Mouse (Mus musculus) liver, embryonic 11.5 days (tissue): Measurements from ENCODE around the gene Pcsk1n. TPM values are rescaled to one million over a fixed set of nuclear protein-coding genes. Genes with fewer than 3 reads are reported as not detected.

Source experiments
- ATAC-seq: fragments of 200-750 bp; cut with Nextera tagmentation; replicated peaks from 2 replicates; pipeline ENCODE4 v1.8.0; 2017; ENCODE audit warnings: moderate number of reproducible peaks, mild to moderate bottlenecking, moderate TSS enrichment, moderate library complexity; ENCODE audit not compliant: low FRiP score
- DNase-seq: peaks from one replicate; pipeline ENCODE4 v3.0.0-alpha.2; 2017; ENCODE audit warnings: low spot score
- H3K27ac ChIP-seq: fragments of 300-500 bp; sonication (generic); 2 replicates; pipeline ENCODE4 v1.5.1; 2014; ENCODE audit warnings: mild to moderate bottlenecking, low read depth, low read length, control low read depth
- H3K27me3 ChIP-seq: fragments of 300-500 bp; sonication (generic); replicated peaks from 2 replicates; pipeline ENCODE4 v1.6.1; 2014; ENCODE audit warnings: low read length, mixed read lengths; ENCODE audit not compliant: control insufficient read depth, insufficient read depth
- H3K36me3 ChIP-seq: fragments of 300-500 bp; sonication (generic); 2 replicates; pipeline ENCODE4 v1.6.1; 2014; ENCODE audit warnings: mild to moderate bottlenecking, low read length, moderate library complexity, mixed read lengths; ENCODE audit not compliant: control insufficient read depth, insufficient read depth
- H3K4me1 ChIP-seq: fragments of 300-500 bp; sonication (generic); replicated peaks from 2 replicates; pipeline ENCODE4 v1.6.1; 2014; ENCODE audit warnings: low read length, mixed read lengths; ENCODE audit not compliant: control insufficient read depth, insufficient read depth
- H3K4me2 ChIP-seq: fragments of 300-500 bp; sonication (generic); 2 replicates; pipeline ENCODE4 v1.6.1; 2014; ENCODE audit warnings: mild to moderate bottlenecking, control low read depth, moderate library complexity
- H3K4me3 ChIP-seq: fragments of 300-500 bp; sonication (generic); 2 replicates; pipeline ENCODE4 v1.5.1; 2014; ENCODE audit warnings: low read depth, low read length, control low read depth
- H3K9ac ChIP-seq: fragments of 300-500 bp; sonication (generic); 2 replicates; pipeline ENCODE4 v1.6.1; 2014; ENCODE audit warnings: low read depth, low read length, control low read depth
- H3K9me3 ChIP-seq: fragments of 300-500 bp; sonication (generic); 2 replicates; pipeline ENCODE4 v1.6.1; 2016; ENCODE audit warnings: low read length, inconsistent platforms, mixed read lengths; ENCODE audit not compliant: control insufficient read depth
- WGBS: fragments of 180-500 bp; shearing (Covaris S2); extraction: QIAGEN DNeasy Blood & Tissue Kit; methylation state at CpG from one replicate; pipeline ENCODE4 v1.1.7; 2014; 5-methylcytosine and 5-hydroxymethylcytosine counted together
- polyA plus RNA-seq: library from polyadenylated mRNA; unstranded; fragments of >200 nt; fragmentation: Nextera tagmentation; extraction: Ambion mirVana; gene quantifications from 2 replicates; pipeline ENCODE4 v1.2.1, GENCODE M21; 2014

Pcsk1n gene
- 0.56 and 0.67 TPM in 2 replicates for polyA plus RNA-seq

GRCm38 (mm10) chrX:7919601-7920383, at the start of gene Pcsk1n:
TSS of gene Pcsk1n (plus strand) at chrX:7919822.
- 11% methylated on average over 36 of the region's 40 CpGs for WGBS
- no peaks in the 10 kb centered on the region for H3K9me3 ChIP-seq
- H3K4me3 ChIP-seq, result no peak within 1 kb of the TSS
- no peak for ATAC-seq
- H3K4me1 ChIP-seq, result no peaks in the 10 kb centered on the region
- H3K27me3 ChIP-seq, result peaks cover 62% of the 10 kb centered on the region
- H3K36me3 ChIP-seq, result no peaks in the 10 kb centered on the region
- no peak within 1 kb of the TSS for H3K9ac ChIP-seq
- H3K4me2 ChIP-seq, result peak within 1 kb of the TSS; percentile 40
- no peak within 1 kb of the TSS for H3K27ac ChIP-seq
- DNase-seq, result no peak

GRCm38 (mm10) chrX:7869826-7870225, 49.8 kb upstream of the Pcsk1n start:
- DNase-seq (no peak), ATAC-seq (no peak)
- Histone ChIP-seq H3K27ac (no peak overlapping the region), H3K4me3 (no peak overlapping the region), H3K9me3 (no peaks in the 10 kb centered on the region), H3K4me2 (no peak overlapping the region), H3K27me3 (no peaks in the 10 kb centered on the region), H3K9ac (no peak overlapping the region), H3K4me1 (no peaks in the 10 kb centered on the region), H3K36me3 (peaks cover 5% of the 10 kb centered on the region; the same call in 1 of the 2 replicates)
- 55% methylated on average over 3 of the region's 3 CpGs for WGBS

GRCm38 (mm10) chrX:7878007-7878419, 41.6 kb upstream of the Pcsk1n start, which contains the start of gene Pim2:
TSS of gene Pim2 (plus strand) at chrX:7878262.
- Histone ChIP-seq H3K27ac (no peak within 1 kb of the TSS), H3K4me1 (peaks cover 3% of the 10 kb centered on the region; the same call in 1 of the 2 replicates), H3K27me3 (no peaks in the 10 kb centered on the region), H3K36me3 (peaks cover 3% of the 10 kb centered on the region; the same call in 1 of the 2 replicates), H3K9me3 (no peaks in the 10 kb centered on the region), H3K4me3 (peak within 1 kb of the TSS; percentile 58), H3K9ac (peak within 1 kb of the TSS; percentile 53; the same call in 1 of the 2 replicates), H3K4me2 (peak within 1 kb of the TSS; percentile 96)
- peak; percentile 96 for ATAC-seq
- 8% methylated on average over 37 of the region's 38 CpGs for whole genome bisulfite sequencing
- DNase-seq, result peak; percentile 65

GRCm38 (mm10) chrX:7878495-7878894, 41.1 kb upstream of the Pcsk1n start:
- H3K27ac ChIP-seq, result no peak overlapping the region
- DNase-seq, result no peak
- ATAC-seq, result 0 out of 2 replicates have a peak, but pooled peaks have one; percentile 10
- H3K27me3 ChIP-seq, result no peaks in the 10 kb centered on the region
- peaks cover 3% of the 10 kb centered on the region; the same call in 1 of the 2 replicates for H3K4me1 ChIP-seq
- H3K9ac ChIP-seq, result peak overlapping the region; percentile 53; the same call in 1 of the 2 replicates
- peak overlapping the region; percentile 96 for H3K4me2 ChIP-seq
- H3K36me3 ChIP-seq, result peaks cover 3% of the 10 kb centered on the region; the same call in 1 of the 2 replicates
- no peaks in the 10 kb centered on the region for H3K9me3 ChIP-seq
- H3K4me3 ChIP-seq, result peak overlapping the region; percentile 58
- 17% methylated on average over 21 of the region's 21 CpGs for WGBS

- H3K9ac ChIP-seq, result no peak overlapping the region
- H3K4me3 ChIP-seq, result peak overlapping the region; percentile 12; the same call in 1 of the 2 replicates
- ATAC-seq (no peak; the same call in 1 of the 2 replicates), DNase-seq (peak; percentile 52)
- no peak overlapping the region for H3K27ac ChIP-seq
- no peaks in the 10 kb centered on the region; the same call in 1 of the 2 replicates for H3K36me3 ChIP-seq
- peaks cover 3% of the 10 kb centered on the region; the same call in 1 of the 2 replicates for H3K4me1 ChIP-seq
- H3K27me3 ChIP-seq, result no peaks in the 10 kb centered on the region
- WGBS, result 9% methylated on average over 11 of the region's 11 CpGs
- H3K4me2 ChIP-seq, result peak overlapping the region; percentile 96
- no peaks in the 10 kb centered on the region for H3K9me3 ChIP-seq
Measured at GRCm38 (mm10) chrX:7879819-7880218, 39.8 kb upstream of the Pcsk1n start.

- WGBS, result 5% methylated on average over 47 of the region's 49 CpGs
- H3K4me2 ChIP-seq, result peak within 1 kb of the TSS; percentile 76
- no peaks in the 10 kb centered on the region for H3K27me3 ChIP-seq
- H3K4me1 ChIP-seq, result no peaks in the 10 kb centered on the region
- peak; percentile 93 for ATAC-seq
- no peaks in the 10 kb centered on the region for H3K9me3 ChIP-seq
- H3K4me3 ChIP-seq, result peak within 1 kb of the TSS; percentile 60
- peak within 1 kb of the TSS; percentile 58; the same call in 1 of the 2 replicates for H3K27ac ChIP-seq
- peak; percentile 75 for DNase-seq
- peak within 1 kb of the TSS; percentile 53 for H3K9ac ChIP-seq
- H3K36me3 ChIP-seq, result no peaks in the 10 kb centered on the region
Measured at GRCm38 (mm10) chrX:7883841-7884567, 35.6 kb upstream of the Pcsk1n start, which contains the start of gene Slc35a2. TSS of gene Slc35a2 (plus strand) at chrX:7884028.

GRCm38 (mm10) chrX:7898211-7898610, 21.4 kb upstream of the Pcsk1n start:
- H3K9ac ChIP-seq, result peak overlapping the region; percentile 60
- peak overlapping the region; percentile 41; the same call in 1 of the 2 replicates for H3K27ac ChIP-seq
- peak overlapping the region; percentile 57 for H3K4me3 ChIP-seq
- H3K36me3 ChIP-seq, result peaks cover 2% of the 10 kb centered on the region; the same call in 1 of the 2 replicates
- H3K4me2 ChIP-seq, result peak overlapping the region; percentile 63
- DNase-seq (no peak), ATAC-seq (no peak)
- 28% methylated on average over 13 of the region's 13 CpGs for WGBS
- no peaks in the 10 kb centered on the region for H3K9me3 ChIP-seq
- H3K4me1 ChIP-seq, result no peaks in the 10 kb centered on the region
- no peaks in the 10 kb centered on the region for H3K27me3 ChIP-seq
